Mouse (Mus musculus) embryonic facial prominence, embryonic 11.5 days (tissue): ENCODE data around the gene St6galnac5. TPM values are rescaled to one million over a fixed set of nuclear protein-coding genes. Genes with fewer than 3 reads are reported as not detected.
A peak's percentile ranks its signal among the peaks of the same experiment; 100 is the strongest.

Experiments
- ATAC-seq: fragments of 200-750 bp; cut with Nextera tagmentation; replicated peaks from 2 replicates; pipeline ENCODE4 v1.8.0; 2017; ENCODE audit warnings: low read depth; ENCODE audit not compliant: insufficient number of reproducible peaks, low FRiP score, low TSS enrichment
- DNase-seq: peaks from one replicate; pipeline ENCODE4 v3.0.0-alpha.2; 2015; ENCODE audit warnings: low spot score
- H3K27ac ChIP-seq: fragments of 300-500 bp; sonication (generic); replicated peaks from 2 replicates; pipeline ENCODE4 v1.5.1; 2014; ENCODE audit warnings: mild to moderate bottlenecking, low read depth, low read length, control low read depth
- H3K27me3 ChIP-seq: fragments of 300-500 bp; sonication (generic); 2 replicates; pipeline ENCODE4 v1.6.1; 2014; ENCODE audit warnings: mild to moderate bottlenecking, low read length, moderate library complexity, mixed read lengths; ENCODE audit not compliant: control insufficient read depth, insufficient read depth
- H3K36me3 ChIP-seq: fragments of 300-500 bp; sonication (generic); replicated peaks from 2 replicates; pipeline ENCODE4 v1.6.1; 2014; ENCODE audit warnings: low read depth, mild to moderate bottlenecking, low read length, moderate library complexity, mixed read lengths; ENCODE audit not compliant: control insufficient read depth, insufficient read depth
- H3K4me1 ChIP-seq: fragments of 300-500 bp; sonication (generic); 2 replicates; pipeline ENCODE4 v1.6.1; 2014; ENCODE audit warnings: low read length, mixed read lengths; ENCODE audit not compliant: control insufficient read depth, insufficient read depth
- H3K4me2 ChIP-seq: fragments of 300-500 bp; sonication (generic); 2 replicates; pipeline ENCODE4 v1.6.1; 2014; ENCODE audit warnings: low read depth, mild to moderate bottlenecking, control low read depth, low read length, moderate library complexity
- H3K4me3 ChIP-seq: fragments of 300-500 bp; sonication (generic); 2 replicates; pipeline ENCODE4 v1.5.1; 2014; ENCODE audit warnings: low read depth, low read length, control low read depth
- H3K9ac ChIP-seq: fragments of 300-500 bp; sonication (generic); replicated peaks from 2 replicates; pipeline ENCODE4 v1.6.1; 2014; ENCODE audit warnings: mild to moderate bottlenecking, control low read depth, low read length
- H3K9me3 ChIP-seq: fragments of 300-500 bp; sonication (generic); replicated peaks from 2 replicates; pipeline ENCODE4 v1.6.1; 2016; ENCODE audit warnings: mild to moderate bottlenecking, low read length, inconsistent platforms, mixed read lengths; ENCODE audit not compliant: control insufficient read depth
- WGBS: fragments of 180-500 bp; shearing (Covaris S2); extraction: QIAGEN DNeasy Blood & Tissue Kit; methylation state at CpG from one replicate; pipeline ENCODE4 v1.1.7; 2014; 5-methylcytosine and 5-hydroxymethylcytosine counted together
- polyA plus RNA-seq: library from polyadenylated mRNA; unstranded; fragments of >200 nt; fragmentation: Nextera tagmentation; extraction: Ambion mirVana; gene quantifications from 2 replicates; pipeline ENCODE4 v1.2.1, GENCODE M21; 2014

Gene St6galnac5
- polyA plus RNA-seq = 1.3 and 2.1 TPM in 2 replicates

DNA sequence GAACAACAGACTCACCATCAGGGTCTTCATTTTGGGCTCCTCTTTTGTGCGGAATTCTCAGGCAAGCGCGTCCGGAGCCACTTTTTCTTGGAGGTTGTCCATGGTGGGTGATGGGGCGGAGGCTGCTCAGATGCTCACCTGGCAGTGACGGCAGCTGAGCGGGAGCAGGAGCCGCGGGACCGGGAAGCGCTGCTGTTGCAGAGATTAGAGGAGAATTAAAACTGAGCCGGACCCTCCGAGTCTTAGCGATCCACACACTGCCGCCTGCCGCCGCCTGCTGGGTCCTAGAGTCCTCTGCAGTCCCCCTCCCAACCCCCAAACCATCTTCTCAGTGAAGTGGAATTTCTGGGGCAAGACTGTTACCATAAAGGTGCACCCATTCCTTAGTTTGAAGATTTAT, at the start of gene St6galnac5:
TSS of gene St6galnac5 (minus strand) at position 259 of the 400 bp plus-strand sequence.
- 0 out of 2 replicates have a peak, but pooled peaks have one; percentile 32 for ATAC-seq
- Histone ChIP-seq H3K9me3 (no peaks in the 10 kb centered on the region), H3K27me3 (peaks cover 12% of the 10 kb centered on the region), H3K4me1 (peaks cover 4% of the 10 kb centered on the region), H3K27ac (no peak within 1 kb of the TSS), H3K36me3 (no peaks in the 10 kb centered on the region), H3K9ac (peak within 1 kb of the TSS; percentile 49), H3K4me2 (peak within 1 kb of the TSS; percentile 96), H3K4me3 (peak within 1 kb of the TSS; percentile 48)
- WGBS = 0% methylated on average over 17 of the region's 17 CpGs
- peak; percentile 74 for DNase-seq

DNA sequence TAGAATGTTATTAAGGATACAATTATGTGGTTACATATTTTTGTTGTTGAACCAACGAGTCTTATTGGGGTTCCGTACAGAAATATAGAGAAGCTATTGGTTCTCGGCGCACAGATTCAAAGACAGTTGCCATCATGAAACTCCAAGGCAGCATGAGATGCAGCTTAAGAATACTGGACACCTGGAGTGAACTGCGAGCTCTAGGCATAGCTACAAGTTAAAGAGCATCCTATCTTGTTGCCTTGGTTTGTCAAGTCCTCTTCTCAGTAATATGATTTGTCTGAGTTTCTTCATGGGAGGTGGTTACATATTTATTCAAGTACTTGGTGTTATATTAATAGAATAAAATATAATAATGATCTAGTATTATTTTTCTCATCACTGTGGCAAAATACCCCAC, 48.7 kb upstream of the St6galnac5 start:
- Histone ChIP-seq H3K4me2 (no peak overlapping the region), H3K4me1 (no peaks in the 10 kb centered on the region), H3K27ac (no peak overlapping the region), H3K9me3 (no peaks in the 10 kb centered on the region), H3K4me3 (no peak overlapping the region), H3K9ac (no peak overlapping the region), H3K36me3 (no peaks in the 10 kb centered on the region), H3K27me3 (no peaks in the 10 kb centered on the region)
- DNase-seq (no peak), ATAC-seq (no peak)
- WGBS = 95% methylated on average over 5 of the region's 5 CpGs

DNA sequence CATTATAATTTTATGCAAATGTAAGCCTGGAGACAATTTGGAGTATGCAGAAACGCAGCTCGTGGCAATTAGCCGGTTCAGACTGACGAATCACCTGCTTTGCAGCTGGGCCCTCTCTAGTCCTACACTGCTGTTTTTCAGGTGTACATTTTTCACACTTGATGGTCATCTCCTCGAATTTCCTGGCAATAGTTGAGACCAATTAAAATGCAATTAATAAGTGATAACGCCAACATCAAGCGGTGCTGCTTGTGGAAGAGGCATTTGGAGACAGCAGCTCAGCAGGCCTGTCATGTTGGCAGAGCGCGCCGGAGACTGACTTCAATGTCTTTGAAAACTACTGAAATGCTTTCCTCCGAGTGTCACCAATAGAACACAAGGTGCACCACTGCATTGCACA, 42.0 kb upstream of the St6galnac5 start:
- Histone ChIP-seq H3K4me2 (no peak overlapping the region), H3K4me1 (no peaks in the 10 kb centered on the region), H3K4me3 (no peak overlapping the region), H3K36me3 (no peaks in the 10 kb centered on the region), H3K9me3 (no peaks in the 10 kb centered on the region), H3K9ac (no peak overlapping the region), H3K27me3 (no peaks in the 10 kb centered on the region), H3K27ac (no peak overlapping the region)
- WGBS = 88% methylated on average over 11 of the region's 11 CpGs
- DNase-seq (no peak), ATAC-seq (no peak)

DNA sequence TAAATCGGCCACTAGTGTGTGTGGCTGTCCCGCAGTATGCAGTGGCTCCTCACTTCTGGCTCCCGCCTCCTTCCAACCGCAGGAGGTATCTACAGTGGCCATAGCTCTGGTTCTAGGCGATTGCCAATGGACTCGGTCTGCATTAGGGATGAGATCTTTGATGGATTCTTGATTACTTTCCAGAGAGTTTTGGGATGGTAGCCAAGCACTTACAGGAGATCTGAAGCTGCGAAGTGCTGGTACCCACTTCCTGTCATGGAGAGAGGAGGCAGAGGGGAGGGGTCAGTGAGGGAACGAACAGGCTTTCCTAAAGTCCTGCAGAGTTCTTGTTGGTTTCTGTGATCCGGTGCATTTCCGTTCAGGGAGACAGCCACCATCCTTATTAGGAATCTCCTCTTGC, 36.0 kb upstream of the St6galnac5 start:
- Histone ChIP-seq H3K4me2 (no peak overlapping the region), H3K9me3 (no peaks in the 10 kb centered on the region), H3K4me1 (no peaks in the 10 kb centered on the region), H3K27me3 (no peaks in the 10 kb centered on the region), H3K27ac (no peak overlapping the region), H3K36me3 (no peaks in the 10 kb centered on the region), H3K9ac (no peak overlapping the region), H3K4me3 (no peak overlapping the region)
- no peak for DNase-seq
- 72% methylated on average over 10 of the region's 10 CpGs for WGBS
- no peak for ATAC-seq

DNA sequence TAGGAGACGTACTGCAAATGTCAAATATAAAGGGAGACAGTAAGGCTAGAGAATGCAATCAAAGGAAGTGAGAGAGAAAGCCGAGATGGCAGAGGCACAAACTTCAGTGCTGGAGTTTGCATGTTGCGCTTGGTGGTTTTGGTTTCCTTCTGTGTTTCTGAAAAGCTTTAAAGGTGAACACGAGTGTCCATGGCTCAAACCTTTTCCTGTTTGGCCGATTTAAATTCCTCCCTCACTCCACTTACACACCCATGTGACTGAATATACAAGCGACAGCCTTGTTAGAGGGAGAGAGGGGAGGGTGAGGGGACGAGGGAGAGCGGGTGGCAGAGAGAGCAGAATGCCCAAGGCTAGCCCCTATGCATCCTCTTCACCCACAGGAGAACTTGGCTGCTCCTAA, 34.3 kb upstream of the St6galnac5 start:
- 58% methylated on average over 8 of the region's 8 CpGs for WGBS
- no peak for ATAC-seq
- no peak for DNase-seq
- Histone ChIP-seq H3K36me3 (no peaks in the 10 kb centered on the region), H3K9ac (no peak overlapping the region), H3K27me3 (no peaks in the 10 kb centered on the region), H3K9me3 (no peaks in the 10 kb centered on the region), H3K4me3 (no peak overlapping the region), H3K4me2 (no peak overlapping the region), H3K4me1 (no peaks in the 10 kb centered on the region), H3K27ac (no peak overlapping the region)

DNA sequence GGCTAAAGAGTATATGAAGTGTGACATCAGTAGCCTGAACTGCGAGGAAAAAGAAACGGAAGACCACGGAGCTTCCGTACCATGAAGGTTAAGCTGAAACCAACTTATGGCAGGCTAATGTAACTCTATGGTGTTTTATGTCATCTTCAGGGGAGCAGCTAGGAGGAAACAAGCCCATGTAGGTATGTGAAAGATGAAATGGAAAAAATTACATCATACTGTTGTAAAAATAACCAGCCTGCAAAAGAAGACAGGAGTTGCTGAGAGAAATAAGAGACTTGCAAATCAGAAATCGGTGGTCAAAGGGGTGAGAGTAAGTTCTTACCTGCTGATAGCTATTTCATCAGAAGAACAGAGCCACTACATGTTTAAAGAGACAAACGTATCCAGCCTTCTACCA, 24.8 kb upstream of the St6galnac5 start:
- Histone ChIP-seq H3K9me3 (no peaks in the 10 kb centered on the region), H3K4me1 (no peaks in the 10 kb centered on the region), H3K27ac (no peak overlapping the region), H3K9ac (no peak overlapping the region), H3K4me3 (no peak overlapping the region), H3K4me2 (no peak overlapping the region), H3K36me3 (no peaks in the 10 kb centered on the region), H3K27me3 (no peaks in the 10 kb centered on the region)
- no peak for ATAC-seq
- DNase-seq = no peak
- WGBS = 90% methylated on average over 6 of the region's 6 CpGs

DNA sequence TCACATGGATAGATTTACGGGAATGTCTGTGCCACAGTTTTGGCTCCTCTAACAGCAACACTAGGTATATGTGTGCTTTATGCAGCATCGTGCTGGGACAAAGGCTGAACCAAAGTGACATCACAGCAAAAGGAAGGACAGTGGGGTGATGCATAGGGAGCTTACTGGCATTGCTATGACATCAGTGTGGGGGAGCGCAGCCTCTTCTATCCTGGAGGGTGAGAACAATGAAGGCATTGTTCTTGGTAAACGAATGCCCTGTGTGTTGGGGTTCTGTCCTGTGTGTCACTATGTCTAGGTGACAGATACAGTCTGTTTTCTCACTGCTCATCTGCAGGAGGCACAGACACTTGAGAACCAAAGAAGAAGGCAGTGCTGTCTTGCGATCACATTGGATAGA, 16.9 kb upstream of the St6galnac5 start:
- 0 out of 2 replicates have a peak, but pooled peaks have one; percentile 29 for ATAC-seq
- Histone ChIP-seq H3K4me3 (no peak overlapping the region), H3K36me3 (no peaks in the 10 kb centered on the region), H3K9ac (no peak overlapping the region), H3K27ac (no peak overlapping the region), H3K4me2 (no peak overlapping the region), H3K27me3 (no peaks in the 10 kb centered on the region), H3K4me1 (no peaks in the 10 kb centered on the region), H3K9me3 (no peaks in the 10 kb centered on the region)
- 58% methylated on average over 5 of the region's 5 CpGs for whole genome bisulfite sequencing
- DNase-seq = no peak

DNA sequence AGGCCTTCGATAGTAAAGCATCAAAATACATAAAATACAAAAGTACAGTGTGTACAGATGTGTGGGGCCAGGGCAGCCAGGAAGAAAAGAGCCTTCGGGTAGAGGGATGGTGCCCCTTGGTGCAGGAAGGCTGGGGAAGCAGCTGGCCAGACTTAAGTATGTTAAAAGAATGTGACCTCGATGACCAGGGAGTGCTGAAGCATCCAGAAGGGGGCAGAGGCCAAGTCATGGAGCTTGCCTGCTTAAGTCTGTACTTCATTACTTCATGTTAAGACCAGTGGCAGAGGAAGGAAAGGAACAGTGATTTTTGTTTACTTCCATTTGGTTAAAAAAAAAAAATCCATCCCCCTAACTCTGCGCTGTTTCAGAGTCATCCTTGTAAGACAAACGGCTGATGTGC, 16.1 kb upstream of the St6galnac5 start:
- ATAC-seq (no peak), DNase-seq (peak; percentile 18)
- H3K9me3 ChIP-seq = no peaks in the 10 kb centered on the region
- no peaks in the 10 kb centered on the region for H3K36me3 ChIP-seq
- no peaks in the 10 kb centered on the region for H3K4me1 ChIP-seq
- 25% methylated on average over 5 of the region's 5 CpGs for WGBS
- no peak overlapping the region for H3K4me3 ChIP-seq
- H3K9ac ChIP-seq = no peak overlapping the region
- H3K27me3 ChIP-seq = no peaks in the 10 kb centered on the region
- no peak overlapping the region for H3K4me2 ChIP-seq
- H3K27ac ChIP-seq = no peak overlapping the region
